In the genomic region with DNA sequence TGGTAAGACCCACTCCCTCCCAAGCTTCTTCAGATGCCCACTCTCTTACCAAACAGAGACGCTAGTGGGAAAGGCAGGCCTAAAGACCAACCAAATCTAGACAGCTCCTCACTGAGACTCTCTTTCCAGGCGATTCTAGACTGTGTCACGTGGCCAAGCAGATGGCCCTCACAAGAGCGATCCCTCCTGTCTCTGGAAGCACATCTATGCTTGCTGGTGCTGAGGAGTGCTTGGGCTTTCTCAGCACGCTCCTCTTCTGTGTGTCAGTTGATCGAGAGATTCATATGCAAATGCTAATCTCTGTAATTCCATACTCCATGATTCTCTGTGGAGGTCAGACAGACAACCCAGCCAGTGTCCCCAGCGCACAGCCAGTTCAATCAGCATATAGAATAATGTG, we compare ENCODE assay signal across 23 mouse cellular contexts. TPM values are rescaled to one million over a fixed set of nuclear protein-coding genes. Genes with fewer than 3 reads are reported as not detected.
DNase-seq lines count a peak whose midpoint lies in the region; ATAC-seq and TF ChIP-seq lines count a peak whose summit lies in the region.
"Had no signal": no experiment of that assay in that cellular context is flagged by ENCODE, and none has a peak within 500 bp of the region (broad histone marks: within the 10 kb centered on the region; RNA-seq: fewer than 3 reads in every experiment).

No protein-coding gene starts in this region.

- DNase-seq in midbrain, embryonic 10.5 days (ENCODE audit: low spot score): no peak
- DNase-seq in brain, embryonic 14.5 days (ENCODE audit: low read depth): peak; percentile 58
- DNase-seq: adrenal gland, adult 8-10 months; adrenal gland, postnatal 36 days; B cell, adult 2 months; cerebellum, adult 11-12 months; cerebellum, adult 9-11 months; gastrocnemius, postnatal 14 days; heart, adult 2 months had no signal

- H3K79me2 ChIP-seq in C2C12 (ENCODE audit: control insufficient read depth, insufficient read depth): no peaks in the 10 kb centered on the region

- H3K27me3 ChIP-seq in forebrain, embryonic 13.5 days: 0 out of 2 replicates have a peak, but pooled peaks cover under 1% of the 10 kb centered on the region
- peaks cover 21% of the 10 kb centered on the region for H3K27me3 ChIP-seq in forebrain, embryonic 12.5 days
- peaks cover 28% of the 10 kb centered on the region for H3K27me3 ChIP-seq in midbrain, embryonic 10.5 days (ENCODE audit: low read depth, poor library complexity, severe bottlenecking)
- H3K27me3 ChIP-seq in midbrain, embryonic 16.5 days (ENCODE audit: control insufficient read depth, insufficient read depth, low read depth, low read length): no peaks in the 10 kb centered on the region
- peaks cover 35% of the 10 kb centered on the region for H3K27me3 ChIP-seq in C2C12 (ENCODE audit: control insufficient read depth, insufficient read depth, insufficient read length)
- H3K27me3 ChIP-seq: heart, embryonic 12.5 days; intestine, embryonic 15.5 days had no signal

- no peak overlapping the region for H3K4me3 ChIP-seq in forebrain, embryonic 13.5 days
- H3K4me3 ChIP-seq in forebrain, embryonic 12.5 days (replicated peaks): no peak overlapping the region
- H3K4me3 ChIP-seq in midbrain, embryonic 10.5 days: no peak overlapping the region
- H3K4me3 ChIP-seq in midbrain, embryonic 16.5 days (ENCODE audit: low read depth, low read length): no peak overlapping the region
- H3K4me3 ChIP-seq in C2C12 (ENCODE audit: insufficient read depth, poor library complexity, severe bottlenecking): no peak overlapping the region
- H3K4me3 ChIP-seq: embryonic facial prominence, embryonic 10.5 days; heart, adult 2 months; heart, embryonic 12.5 days; hindbrain, embryonic 10.5 days; intestine, embryonic 15.5 days had no signal

- H3K36me3 ChIP-seq in forebrain, embryonic 13.5 days (ENCODE audit: poor library complexity, severe bottlenecking): no peaks in the 10 kb centered on the region
- H3K36me3 ChIP-seq in forebrain, embryonic 12.5 days (replicated peaks): no peaks in the 10 kb centered on the region
- no peaks in the 10 kb centered on the region for H3K36me3 ChIP-seq in midbrain, embryonic 10.5 days
- H3K36me3 ChIP-seq in midbrain, embryonic 16.5 days (ENCODE audit: control insufficient read depth, insufficient read depth, low read length): no peaks in the 10 kb centered on the region
- H3K36me3 ChIP-seq in C2C12 (ENCODE audit: control insufficient read depth, insufficient read depth): no peaks in the 10 kb centered on the region
- H3K36me3 ChIP-seq: embryonic facial prominence, embryonic 10.5 days; heart, embryonic 12.5 days; hindbrain, embryonic 10.5 days; intestine, embryonic 15.5 days had no signal

- 52% methylated on average over 7 of the region's 7 CpGs for WGBS in forebrain, embryonic 13.5 days
- WGBS in forebrain, embryonic 12.5 days: 48% methylated on average over 7 of the region's 7 CpGs
- WGBS in midbrain, embryonic 10.5 days: 63% methylated on average over 7 of the region's 7 CpGs
- 21% methylated on average over 7 of the region's 7 CpGs for WGBS in midbrain, embryonic 16.5 days

- peak; percentile 61; the same call in 1 of the 2 replicates for ATAC-seq in forebrain, embryonic 13.5 days
- no peak for ATAC-seq in forebrain, embryonic 12.5 days (ENCODE audit: low FRiP score)
- ATAC-seq in midbrain, embryonic 16.5 days: no peak
- no peak for ATAC-seq in monocyte, adult 5-6 weeks (replicated peaks; ENCODE audit: insufficient number of reproducible peaks, low FRiP score, low TSS enrichment, poor library complexity, severe bottlenecking)
- ATAC-seq: intestine, embryonic 15.5 days had no signal

- no peaks in the 10 kb centered on the region for H3K79me3 ChIP-seq in C2C12 (ENCODE audit: low read depth)

- no peak overlapping the region for H3K27ac ChIP-seq in forebrain, embryonic 13.5 days
- H3K27ac ChIP-seq in forebrain, embryonic 12.5 days: no peak overlapping the region
- H3K27ac ChIP-seq in midbrain, embryonic 10.5 days (replicated peaks): peak overlapping the region; percentile 57; the same call in 1 of the 2 replicates
- H3K27ac ChIP-seq in midbrain, embryonic 16.5 days (ENCODE audit: low read length): no peak overlapping the region
- H3K27ac ChIP-seq: embryonic facial prominence, embryonic 10.5 days; heart, adult 2 months; hindbrain, embryonic 10.5 days; hindbrain, embryonic 14.5 days; intestine, embryonic 15.5 days had no signal

- H3K4me1 ChIP-seq in forebrain, embryonic 13.5 days: 0 out of 2 replicates have a peak, but pooled peaks cover 4% of the 10 kb centered on the region
- H3K4me1 ChIP-seq in forebrain, embryonic 12.5 days: peaks cover 12% of the 10 kb centered on the region
- peaks cover 30% of the 10 kb centered on the region for H3K4me1 ChIP-seq in midbrain, embryonic 10.5 days
- no peaks in the 10 kb centered on the region for H3K4me1 ChIP-seq in midbrain, embryonic 16.5 days (ENCODE audit: control insufficient read depth, insufficient read depth, low read length)
- H3K4me1 ChIP-seq: intestine, embryonic 15.5 days had no signal

- no peak overlapping the region for H3K9ac ChIP-seq in forebrain, embryonic 13.5 days
- H3K9ac ChIP-seq in forebrain, embryonic 12.5 days: no peak overlapping the region
- H3K9ac ChIP-seq in midbrain, embryonic 16.5 days (ENCODE audit: low read depth, low read length): no peak overlapping the region
- H3K9ac ChIP-seq: heart, embryonic 12.5 days; hindbrain, embryonic 14.5 days; intestine, embryonic 15.5 days had no signal

- H3ac ChIP-seq in C2C12 (ENCODE audit: control insufficient read depth, insufficient read length, low read depth): no peak overlapping the region

- no peak for TF ChIP-seq POLR2A in brain, embryonic 14.5 days (IDR thresholded peaks at IDR 0.05; ENCODE audit: borderline replicate concordance, extremely low read depth, insufficient read depth, insufficient read length, poor library complexity, severe bottlenecking)

- H3K4me2 ChIP-seq in forebrain, embryonic 13.5 days: no peak overlapping the region
- H3K4me2 ChIP-seq in forebrain, embryonic 12.5 days: no peak overlapping the region
- no peak overlapping the region for H3K4me2 ChIP-seq in midbrain, embryonic 16.5 days (ENCODE audit: low read length)
- H3K4me2 ChIP-seq: heart, embryonic 12.5 days; hindbrain, embryonic 14.5 days; intestine, embryonic 15.5 days had no signal

- TF ChIP-seq CTCF in C2C12 (IDR thresholded peaks at IDR 0.05; ENCODE audit: control insufficient read depth, insufficient read depth, insufficient read length): no peak
- TF ChIP-seq CTCF in brain, embryonic 14.5 days (IDR thresholded peaks at IDR 0.05; ENCODE audit: borderline replicate concordance, extremely low read depth, insufficient read depth, insufficient read length): no peak

- no peaks in the 10 kb centered on the region for H3K9me3 ChIP-seq in forebrain, embryonic 13.5 days (replicated peaks)
- H3K9me3 ChIP-seq in forebrain, embryonic 12.5 days: no peaks in the 10 kb centered on the region
- no peaks in the 10 kb centered on the region for H3K9me3 ChIP-seq in midbrain, embryonic 10.5 days (replicated peaks)
- H3K9me3 ChIP-seq in midbrain, embryonic 16.5 days (replicated peaks; ENCODE audit: control insufficient read depth, low read length, poor library complexity, severe bottlenecking): no peaks in the 10 kb centered on the region
- H3K9me3 ChIP-seq: embryonic facial prominence, embryonic 10.5 days; hindbrain, embryonic 10.5 days; intestine, embryonic 15.5 days had no signal

TF ChIP-seq in C2C12, 6 proteins besides CTCF, POLR2A, EP300 and RAD21:
- TF ChIP-seq MAX (IDR thresholded peaks at IDR 0.05): no peak
- no peak for TF ChIP-seq CEBPB (IDR thresholded peaks at IDR 0.05; ENCODE audit: low read depth)
- no peak for TF ChIP-seq MYOD1 (IDR thresholded peaks at IDR 0.05; ENCODE audit: control insufficient read depth, insufficient read length, low read depth)
- no peak for TF ChIP-seq MYOG (IDR thresholded peaks at IDR 0.05; ENCODE audit: control insufficient read depth, extremely low read depth, insufficient read length)
- TF ChIP-seq USF1 (IDR thresholded peaks at IDR 0.05; ENCODE audit: low read depth): peak; percentile 39
- TF ChIP-seq FOSL1 (IDR thresholded peaks at IDR 0.05; ENCODE audit: insufficient read depth, low read length, poor library complexity, severe bottlenecking): no peak
TF ChIP-seq in C2C12: peak in this region for 1.

RNA-seq across cellular contexts. Expression of a gene that starts 26.7 kb away (rescaled TPM):
- polyA plus RNA-seq in forebrain, embryonic 13.5 days (2015; fragmentation: Nextera tagmentation; extraction: Ambion mirVana): 0.10 and 0.16 TPM in 2 replicates
- 0.08 and 0.10 TPM in 2 replicates for polyA plus RNA-seq in forebrain, embryonic 12.5 days (2016; fragmentation: Nextera tagmentation; extraction: Ambion mirVana)
- 0.05 and 0.09 TPM in 2 replicates for polyA plus RNA-seq in midbrain, embryonic 10.5 days (2016; fragmentation: Nextera tagmentation; extraction: Ambion mirVana)
- 0.14 and 0.21 TPM in 2 replicates for polyA plus RNA-seq in midbrain, embryonic 16.5 days (2015; fragmentation: Nextera tagmentation; extraction: Ambion mirVana)
- polyA plus RNA-seq in C2C12 (2012; fragmentation: generic; extraction: Trizol): not detected
- polyA plus RNA-seq in brain, embryonic 14.5 days (2012; rRNA removed): 0.11 and 0.13 TPM in 2 replicates
- total RNA-seq in monocyte, adult 5-6 weeks (2017): not detected in 3 replicates
- total RNA-seq: gastrocnemius, adult 18-20 months; gastrocnemius, postnatal 14 days; heart, adult 2 months; heart, postnatal 25 days; MEL had no signal
- polyA plus RNA-seq: embryonic facial prominence, embryonic 10.5 days; heart, adult 2 months; heart, embryonic 12.5 days; heart, embryonic 16.5 days; hindbrain, embryonic 14.5 days had no signal
